Mouse (Mus musculus): ENCODE results near the gene Lrrc4b. TPM values are rescaled to one million over a fixed set of nuclear protein-coding genes. Genes with fewer than 3 reads are reported as not detected.

The Lrrc4b gene
- not detected for total RNA-seq (2023)

GRCm38 (mm10) chr7:44428968-44429521 lies at the start of gene Lrrc4b:
Gene Lrrc4b (plus strand): TSS chr7:44429018.

GRCm38 (mm10) chr7:44383980-44384715 lies 44.7 kb upstream of the Lrrc4b start, which contains the start of gene Syt3:
Gene Syt3 (plus strand): TSS chr7:44384102.

GRCm38 (mm10) chr7:44385720-44386119 lies 43.1 kb upstream of the Lrrc4b start, which contains the start of gene 1700008O03Rik:
Gene 1700008O03Rik (minus strand): TSS chr7:44385820.

GRCm38 (mm10) chr7:44465111-44465510 lies 36.3 kb downstream of the Lrrc4b start, which contains the start of gene Aspdh:
Gene Aspdh (plus strand): TSS chr7:44465391.

GRCm38 (mm10) chr7:44467811-44468411 lies 39.1 kb downstream of the Lrrc4b start, which contains the start of gene Josd2:
Gene Josd2 (plus strand): TSS chr7:44467980.

GRCm38 (mm10) chr7:44495992-44496770 lies 67.4 kb downstream of the Lrrc4b start, which contains the start of the genes Emc10 and Fam71e1:
Gene Emc10 (minus strand): TSS chr7:44496529.
Gene Fam71e1 (plus strand): TSS chr7:44496581.

Other genes with a start within 250 kb of the Lrrc4b start
- gene Klk1b24, start 240.8 kb upstream of the Lrrc4b start, total RNA-seq (2023): not detected
- gene Klk1b3, start 230.8 kb upstream of the Lrrc4b start, total RNA-seq (2023): not detected
- gene Klk1b4, start 221.6 kb upstream of the Lrrc4b start, total RNA-seq (2023): not detected
- not detected for gene Klk1b5, start 213.1 kb upstream of the Lrrc4b start, total RNA-seq (2023)
- under 1 TPM in 1 of 2 experiments, not detected in 1; 0.52 TPM for gene Klk1, start 203.7 kb upstream of the Lrrc4b start, total RNA-seq (2023)
- not detected for gene Gm36864, start 192.8 kb upstream of the Lrrc4b start, total RNA-seq (2023)
- gene 1700028J19Rik, start 182.3 kb upstream of the Lrrc4b start, total RNA-seq (2023): 1 to 10 TPM; 1.6 to 1.9 TPM
- 10 to 100 TPM; 56.9 to 61.6 TPM for gene 2410002F23Rik, start 182.3 kb upstream of the Lrrc4b start, total RNA-seq (2023)
- gene Acp4, start 171.6 kb upstream of the Lrrc4b start, total RNA-seq (2023): not detected
- 1 to 10 TPM in 1 of 2 experiments, not detected in 1; 4.4 TPM for gene Gm15517, start 167.6 kb upstream of the Lrrc4b start, total RNA-seq (2023)
- gene Clec11a, start 122.1 kb upstream of the Lrrc4b start, total RNA-seq (2023): under 1 TPM; 0.31 to 0.33 TPM
- gene Shank1, start 118.8 kb upstream of the Lrrc4b start, total RNA-seq (2023): 1 to 10 TPM; 1.1 to 1.2 TPM
- gene Syt3, start 44.9 kb upstream of the Lrrc4b start, total RNA-seq (2023): 1 to 10 TPM in 1 of 2 experiments, under 1 TPM in 1; 0.89 to 1.4 TPM
- 1 to 10 TPM; 1.0 to 1.2 TPM for gene 1700008O03Rik, start 43.2 kb upstream of the Lrrc4b start, total RNA-seq (2023)
- gene Aspdh, start 36.4 kb downstream of the Lrrc4b start, total RNA-seq (2023): not detected
- gene Josd2, start 39.0 kb downstream of the Lrrc4b start, total RNA-seq (2023): 10 to 100 TPM; 44.5 to 50.4 TPM
- gene Emc10, start 67.5 kb downstream of the Lrrc4b start, total RNA-seq (2023): 10 to 100 TPM; 58.9 to 60.9 TPM
- 1 to 10 TPM; 2.8 to 3.8 TPM for gene Fam71e1, start 67.6 kb downstream of the Lrrc4b start, total RNA-seq (2023)
- gene Mybpc2, start 95.6 kb downstream of the Lrrc4b start, total RNA-seq (2023): under 1 TPM; 0.13 to 0.27 TPM
- gene Spib, start 103.1 kb downstream of the Lrrc4b start, total RNA-seq (2023): 1 to 10 TPM; 5.7 to 9.4 TPM
- gene Pold1, start 119.8 kb downstream of the Lrrc4b start, total RNA-seq (2023): 10 to 100 TPM; 14.4 to 18.7 TPM
- gene Nr1h2, start 124.9 kb downstream of the Lrrc4b start, total RNA-seq (2023): 100 to 1,000 TPM; 256 TPM
- gene Napsa, start 143.4 kb downstream of the Lrrc4b start, total RNA-seq (2023): 100 to 1,000 TPM; 353 to 405 TPM
- 1 to 10 TPM; 1.7 to 3.4 TPM for gene Kcnc3, start 161.6 kb downstream of the Lrrc4b start, total RNA-seq (2023)
- 1 to 10 TPM in 1 of 2 experiments, under 1 TPM in 1; 0.15 to 1.3 TPM for gene Myh14, start 241.8 kb downstream of the Lrrc4b start, total RNA-seq (2023)